Mouse (Mus musculus): ENCODE measurements around the gene Gm27027.

The Gm27027 gene

GRCm38 (mm10) chr2:93996254-93996653 is at the start of gene Gm27027:
TSS of gene Gm27027 (minus strand) at chr2:93996354.
- DNase-seq, result no peak

GRCm38 (mm10) chr2:94045411-94046090 is 49.4 kb upstream of the Gm27027 start:
- DNase-seq, result peak in 1 of 2 experiments; percentile 41

- DNase-seq, result no peak
These were observed 48.0 kb upstream of the Gm27027 start for GRCm38 (mm10) chr2:94044174-94044573.

- DNase-seq, result no peak
These were observed 47.5 kb upstream of the Gm27027 start for GRCm38 (mm10) chr2:94043662-94044061.

GRCm38 (mm10) chr2:94042461-94042860 is 46.3 kb upstream of the Gm27027 start:
- no peak for DNase-seq

- no peak for DNase-seq
These were observed 44.4 kb upstream of the Gm27027 start for GRCm38 (mm10) chr2:94040391-94041125.

GRCm38 (mm10) chr2:94035428-94036331 is 39.5 kb upstream of the Gm27027 start:
- DNase-seq, result peak; percentile 85 to 91

GRCm38 (mm10) chr2:94030602-94031001 is 34.4 kb upstream of the Gm27027 start:
- DNase-seq, result no peak

GRCm38 (mm10) chr2:94024637-94025036 is 28.5 kb upstream of the Gm27027 start:
- no peak for DNase-seq

- DNase-seq, result peak; percentile 94 to 97
These were observed 14.5 kb upstream of the Gm27027 start, which contains the start of gene Alkbh3 for GRCm38 (mm10) chr2:94010335-94011291. TSS of gene Alkbh3 (minus strand) at chr2:94010807.

- DNase-seq, result peak; percentile 86 to 93
These were observed 6.2 kb upstream of the Gm27027 start for GRCm38 (mm10) chr2:94002331-94002730.

GRCm38 (mm10) chr2:94001918-94002317 is 5.8 kb upstream of the Gm27027 start:
- no peak for DNase-seq

- DNase-seq, result no peak
These were observed 5.3 kb upstream of the Gm27027 start for GRCm38 (mm10) chr2:94001411-94001810.

- DNase-seq, result no peak
These were observed 3.3 kb downstream of the Gm27027 start for GRCm38 (mm10) chr2:93992810-93993209.

- DNase-seq, result no peak
These were observed 3.9 kb downstream of the Gm27027 start for GRCm38 (mm10) chr2:93992259-93992658.

- no peak for DNase-seq
These were observed 4.8 kb downstream of the Gm27027 start for GRCm38 (mm10) chr2:93991336-93991735.

GRCm38 (mm10) chr2:93988440-93988839 is 7.7 kb downstream of the Gm27027 start:
- no peak for DNase-seq

- no peak for DNase-seq
These were observed 13.5 kb downstream of the Gm27027 start for GRCm38 (mm10) chr2:93982457-93983235.

GRCm38 (mm10) chr2:93979249-93980120 is 16.7 kb downstream of the Gm27027 start:
- peak; percentile 43 to 46 for DNase-seq
